Mouse (Mus musculus) kidney, postnatal 0 days (tissue): Measurements from ENCODE around the gene Pigk. TPM values are rescaled to one million over a fixed set of nuclear protein-coding genes. Genes with fewer than 3 reads are reported as not detected.

Experiments
- ATAC-seq: fragments of 200-750 bp; cut with Nextera tagmentation; replicated peaks from 2 replicates; pipeline ENCODE4 v1.8.0; 2017; ENCODE audit warnings: low read depth, moderate number of reproducible peaks, moderate TSS enrichment, moderate library complexity; ENCODE audit not compliant: low FRiP score
- DNase-seq: peaks from one replicate; pipeline ENCODE4 v3.0.0-alpha.2; 2016; ENCODE audit warnings: low spot score
- H3K27ac ChIP-seq: fragments of 300-500 bp; sonication (generic); 2 replicates; pipeline ENCODE4 v1.5.1; 2014; ENCODE audit warnings: mild to moderate bottlenecking
- H3K27me3 ChIP-seq: fragments of 300-500 bp; sonication (generic); 2 replicates; pipeline ENCODE4 v1.6.1; 2014; ENCODE audit warnings: low read length, mixed read lengths; ENCODE audit not compliant: insufficient read depth
- H3K36me3 ChIP-seq: fragments of 300-500 bp; sonication (generic); 2 replicates; pipeline ENCODE4 v1.6.1; 2014; ENCODE audit warnings: low read length, mixed read lengths; ENCODE audit not compliant: insufficient read depth
- H3K4me1 ChIP-seq: fragments of 300-500 bp; sonication (generic); replicated peaks from 2 replicates; pipeline ENCODE4 v1.6.1; 2014; ENCODE audit warnings: antibody characterized with exemption, low read length, mixed read lengths; ENCODE audit not compliant: insufficient read depth
- H3K4me2 ChIP-seq: fragments of 300-500 bp; sonication (generic); 2 replicates; pipeline ENCODE4 v1.6.1; 2014; ENCODE audit warnings: mild to moderate bottlenecking, low read length, moderate library complexity, mixed read lengths
- H3K4me3 ChIP-seq: fragments of 300-500 bp; sonication (generic); replicated peaks from 2 replicates; pipeline ENCODE4 v1.5.1; 2014; ENCODE audit warnings: low read depth, low read length
- H3K9ac ChIP-seq: fragments of 300-500 bp; sonication (generic); 2 replicates; pipeline ENCODE4 v1.6.1; 2014; ENCODE audit warnings: low read depth, low read length
- H3K9me3 ChIP-seq: fragments of 300-500 bp; sonication (generic); replicated peaks from 2 replicates; pipeline ENCODE4 v1.6.1; 2016; ENCODE audit warnings: low read length, inconsistent platforms, mixed read lengths
- CTCF ChIP-seq: IDR thresholded peaks from 2 replicates; pipeline ENCODE4 v1.5.1; 2016; ENCODE audit warnings: antibody characterized with exemption, low read depth, mild to moderate bottlenecking, moderate library complexity
- WGBS: fragments of 180-500 bp; shearing (Covaris S2); extraction: QIAGEN DNeasy Blood & Tissue Kit; methylation state at CpG from one replicate; pipeline ENCODE4 v1.1.7; 2014; 5-methylcytosine and 5-hydroxymethylcytosine counted together
- polyA plus RNA-seq: library from polyadenylated mRNA; unstranded; fragments of >200 nt; fragmentation: Nextera tagmentation; extraction: Ambion mirVana; gene quantifications from 2 replicates; pipeline ENCODE4 v1.2.1, GENCODE M21; 2015

The Pigk gene
- polyA plus RNA-seq, 1 experiment from 2014 or later = 48.5 TPM

DNA sequence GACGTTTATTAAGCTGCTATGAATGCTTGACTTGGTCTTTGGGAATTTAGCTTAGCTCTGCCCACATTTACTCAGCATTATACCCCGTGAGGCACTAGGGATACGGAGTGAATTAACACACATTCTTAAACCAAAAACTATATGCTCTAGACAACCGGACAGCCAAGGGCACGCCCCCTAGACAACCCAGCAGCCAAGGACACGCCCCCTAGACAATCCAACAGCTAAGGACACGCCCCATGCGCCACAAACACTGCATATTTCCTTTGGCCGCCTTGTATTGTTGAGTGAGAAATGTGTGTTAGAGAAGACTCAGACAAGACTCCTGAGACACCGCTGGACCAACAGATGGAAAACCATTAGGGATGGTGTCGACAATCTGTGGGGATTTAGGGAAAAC lies 229.1 kb downstream of the Pigk start:
- no peak for TF ChIP-seq CTCF
- H3K4me1 ChIP-seq = no peaks in the 10 kb centered on the region
- no peak overlapping the region for H3K4me3 ChIP-seq
- H3K27me3 ChIP-seq = no peaks in the 10 kb centered on the region
- no peaks in the 10 kb centered on the region for H3K9me3 ChIP-seq
- no peaks in the 10 kb centered on the region for H3K36me3 ChIP-seq
- WGBS = 73% methylated on average over 11 of the region's 11 CpGs
- H3K4me2 ChIP-seq = no peak overlapping the region
- DNase-seq (peak; percentile 45), ATAC-seq (no peak)
- H3K9ac ChIP-seq = no peak overlapping the region
- no peak overlapping the region for H3K27ac ChIP-seq

DNA sequence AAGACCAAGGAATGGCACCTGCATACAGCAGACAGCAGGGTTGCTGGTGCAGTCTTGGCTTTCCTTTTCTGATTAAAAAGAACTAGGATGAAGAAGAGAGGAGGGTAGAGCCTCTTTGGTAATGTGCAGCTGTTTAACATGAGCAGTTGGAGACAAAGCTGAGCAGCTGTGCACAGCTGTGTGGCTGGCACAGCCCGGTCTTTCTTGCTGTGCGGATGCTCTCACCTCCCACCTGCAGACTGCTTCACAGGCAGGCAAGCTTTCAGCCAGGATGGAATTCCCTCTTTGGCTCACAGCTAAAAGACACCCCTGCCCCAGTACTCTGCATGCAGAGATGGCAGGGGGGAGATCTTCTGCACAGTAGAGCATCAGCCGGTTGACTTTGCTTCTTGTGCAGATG lies 230.9 kb downstream of the Pigk start:
- WGBS = 86% methylated on average over 3 of the region's 3 CpGs
- Histone ChIP-seq H3K4me2 (no peak overlapping the region), H3K4me1 (no peaks in the 10 kb centered on the region), H3K36me3 (no peaks in the 10 kb centered on the region), H3K27me3 (no peaks in the 10 kb centered on the region), H3K4me3 (no peak overlapping the region), H3K27ac (no peak overlapping the region), H3K9ac (no peak overlapping the region), H3K9me3 (no peaks in the 10 kb centered on the region)
- ATAC-seq (no peak), DNase-seq (no peak)
- no peak for TF ChIP-seq CTCF

DNA sequence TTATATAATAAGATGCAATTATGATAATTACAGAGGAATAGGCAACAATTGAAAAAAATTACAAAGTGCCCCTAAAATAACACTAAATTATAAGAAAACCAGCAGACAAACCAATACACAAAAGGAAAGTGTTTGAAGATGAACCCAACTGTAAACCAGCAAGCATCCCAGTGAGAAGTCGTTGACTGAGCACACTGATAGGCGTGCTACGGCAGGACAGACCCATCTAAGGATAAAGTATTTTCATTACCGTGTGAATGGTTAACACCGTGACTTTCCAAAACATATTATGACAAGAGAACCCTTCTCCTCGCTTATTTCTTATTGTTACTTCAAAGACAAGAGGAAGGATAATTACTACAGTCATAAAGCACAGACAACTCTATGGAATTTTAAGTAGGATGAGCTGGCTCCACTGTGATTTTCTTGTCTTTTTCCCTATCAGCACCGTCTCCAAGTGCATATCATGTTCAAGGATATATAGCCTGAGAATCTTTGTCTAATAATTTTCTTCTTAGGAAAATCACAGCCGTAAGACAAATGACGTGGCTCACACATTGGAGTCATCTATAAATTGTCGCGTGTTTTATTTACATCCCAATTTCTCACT lies 233.2 kb downstream of the Pigk start:
- TF ChIP-seq CTCF = no peak
- 77% methylated on average over 11 of the region's 11 CpGs for WGBS
- Histone ChIP-seq H3K4me2 (no peak overlapping the region), H3K9ac (no peak overlapping the region), H3K27me3 (no peaks in the 10 kb centered on the region), H3K36me3 (no peaks in the 10 kb centered on the region), H3K4me1 (no peaks in the 10 kb centered on the region), H3K4me3 (no peak overlapping the region), H3K9me3 (no peaks in the 10 kb centered on the region), H3K27ac (no peak overlapping the region)
- ATAC-seq (no peak), DNase-seq (no peak)

DNA sequence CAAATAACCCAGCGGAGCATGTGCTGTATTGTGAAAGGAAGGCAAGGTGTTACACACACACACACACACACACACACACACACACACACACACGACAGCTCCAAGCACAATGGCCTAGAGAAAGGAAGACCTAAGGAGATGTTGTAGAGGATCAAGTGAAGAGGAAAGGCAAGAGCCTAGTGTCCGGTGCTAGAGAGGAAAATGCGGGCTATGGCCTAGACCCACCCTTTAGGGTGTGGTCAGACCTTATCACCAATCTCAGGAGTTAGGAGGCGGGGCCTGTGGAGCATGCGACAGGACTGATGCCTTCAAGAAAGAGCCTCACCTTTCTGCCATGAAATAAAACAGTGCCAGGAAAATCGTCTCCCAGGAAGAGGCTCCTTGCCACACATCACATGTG lies 234.7 kb downstream of the Pigk start:
- H3K9me3 ChIP-seq = no peaks in the 10 kb centered on the region
- DNase-seq = no peak
- H3K27me3 ChIP-seq = no peaks in the 10 kb centered on the region
- no peak overlapping the region for H3K9ac ChIP-seq
- H3K4me3 ChIP-seq = no peak overlapping the region
- no peak for TF ChIP-seq CTCF
- H3K36me3 ChIP-seq = no peaks in the 10 kb centered on the region
- no peak overlapping the region for H3K27ac ChIP-seq
- H3K4me2 ChIP-seq = no peak overlapping the region
- no peak for ATAC-seq
- no peaks in the 10 kb centered on the region for H3K4me1 ChIP-seq
- WGBS = 79% methylated on average over 7 of the region's 7 CpGs

DNA sequence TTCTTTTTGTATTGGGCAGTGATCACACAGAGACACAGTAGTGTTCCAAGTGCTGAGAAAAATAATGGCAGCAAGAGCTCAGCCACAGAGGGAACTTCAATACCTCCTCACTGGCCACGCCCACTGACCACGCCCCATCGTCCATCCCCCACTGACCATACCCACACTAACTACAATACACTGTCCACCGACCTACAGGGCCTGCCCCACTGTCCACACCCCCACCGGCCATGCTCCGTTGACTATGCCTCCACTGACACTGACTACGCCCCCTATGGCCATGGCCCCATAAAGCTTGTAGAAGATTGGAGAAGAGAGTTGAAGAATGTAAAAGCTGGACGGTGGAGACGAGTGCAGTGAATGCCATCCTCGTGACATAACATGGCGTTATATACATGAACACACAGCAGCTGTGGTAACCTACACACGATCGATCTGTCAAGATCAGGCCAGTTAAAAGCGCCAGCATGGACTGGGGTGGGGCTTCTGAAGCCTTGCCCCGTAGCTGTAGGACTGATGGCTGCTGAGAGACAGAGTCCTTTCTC lies 235.4 kb downstream of the Pigk start:
- no peak for ATAC-seq
- WGBS = 89% methylated on average over 15 of the region's 15 CpGs
- H3K4me2 ChIP-seq = no peak overlapping the region
- no peak overlapping the region for H3K9ac ChIP-seq
- DNase-seq = no peak
- no peaks in the 10 kb centered on the region for H3K36me3 ChIP-seq
- H3K27ac ChIP-seq = no peak overlapping the region
- H3K4me1 ChIP-seq = no peaks in the 10 kb centered on the region
- no peak overlapping the region for H3K4me3 ChIP-seq
- no peak for TF ChIP-seq CTCF
- H3K9me3 ChIP-seq = no peaks in the 10 kb centered on the region
- no peaks in the 10 kb centered on the region for H3K27me3 ChIP-seq

DNA sequence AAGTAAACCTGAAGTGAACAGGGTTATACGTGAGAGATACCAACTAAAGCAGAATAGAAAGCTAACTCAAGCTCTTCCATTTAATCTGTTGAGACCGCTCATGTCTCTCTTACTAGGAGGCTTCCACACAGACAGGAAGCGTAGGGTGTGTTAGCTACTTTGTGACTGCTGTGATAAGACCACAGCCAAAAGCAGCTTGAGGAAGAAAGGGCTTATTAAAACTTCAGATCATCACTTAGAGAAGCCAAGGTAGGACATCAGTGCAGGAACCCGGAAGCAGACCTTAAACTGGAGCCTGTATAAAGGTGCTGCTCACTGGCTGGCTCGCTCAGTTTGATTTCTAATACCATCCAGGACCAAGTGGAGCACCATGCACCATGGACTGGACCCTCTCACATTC lies 236.4 kb downstream of the Pigk start:
- Histone ChIP-seq H3K27me3 (no peaks in the 10 kb centered on the region), H3K4me3 (no peak overlapping the region), H3K4me2 (no peak overlapping the region), H3K9me3 (no peaks in the 10 kb centered on the region), H3K9ac (no peak overlapping the region), H3K4me1 (no peaks in the 10 kb centered on the region), H3K36me3 (no peaks in the 10 kb centered on the region), H3K27ac (no peak overlapping the region)
- ATAC-seq = no peak
- WGBS = 91% methylated on average over 5 of the region's 5 CpGs
- TF ChIP-seq CTCF = no peak
- DNase-seq = no peak

DNA sequence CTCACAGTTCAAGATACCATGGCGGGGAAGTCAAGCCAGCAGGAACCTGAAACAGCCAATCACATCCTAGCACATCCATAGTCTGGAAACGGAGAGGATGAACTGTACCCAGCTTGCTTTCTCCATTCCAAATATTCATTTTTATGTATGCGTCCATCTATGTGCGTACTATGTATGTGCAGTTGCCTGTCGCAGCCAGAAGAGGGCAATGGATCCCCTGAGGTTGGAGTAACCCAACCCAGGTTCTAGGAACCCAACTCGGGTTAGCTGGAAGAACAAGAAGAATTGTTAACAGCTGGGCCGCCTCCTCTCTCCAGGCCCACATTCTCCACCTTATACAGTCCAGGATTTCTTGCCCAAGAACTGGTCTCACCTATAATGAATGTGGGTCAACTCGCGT lies 237.0 kb downstream of the Pigk start:
- H3K4me2 ChIP-seq = no peak overlapping the region
- no peaks in the 10 kb centered on the region for H3K9me3 ChIP-seq
- DNase-seq (no peak), ATAC-seq (no peak)
- no peak overlapping the region for H3K27ac ChIP-seq
- H3K27me3 ChIP-seq = no peaks in the 10 kb centered on the region
- H3K4me1 ChIP-seq = no peaks in the 10 kb centered on the region
- TF ChIP-seq CTCF = 0 out of 2 replicates have a peak, but pooled peaks have one; percentile 18
- H3K36me3 ChIP-seq = no peaks in the 10 kb centered on the region
- 93% methylated on average over 9 of the region's 9 CpGs for WGBS
- no peak overlapping the region for H3K9ac ChIP-seq
- H3K4me3 ChIP-seq = no peak overlapping the region
